Mouse (Mus musculus): ENCODE results near the gene Tex13a. TPM values are rescaled to one million over a fixed set of nuclear protein-coding genes. Genes with fewer than 3 reads are reported as not detected.

The Tex13a gene
- polyA plus RNA-seq (2012; rRNA removed) = not detected in 2 replicates

GRCm38 (mm10) chrX:138209480-138209879, at the start of gene Tex13a:
Tex13a (minus strand) TSS chrX:138209580.

Measured in stomach, adult 2 months (tissue).